Mouse (Mus musculus): ENCODE results near the gene Mybpc3. TPM values are rescaled to one million over a fixed set of nuclear protein-coding genes. Genes with fewer than 3 reads are reported as not detected.

Mybpc3 gene
- total RNA-seq, 4 experiments from 2014 or later: 0.33 to 0.91 (median 0.69) TPM

- no peak for DNase-seq (ENCODE audit: low spot score in 2 of 2)
Measured at GRCm38 (mm10) chr2:91167629-91168028, 49.7 kb downstream of the Mybpc3 start.

- DNase-seq (ENCODE audit: low spot score in 2 of 2): no peak
Measured at GRCm38 (mm10) chr2:91169587-91170322, 51.8 kb downstream of the Mybpc3 start.

- DNase-seq (ENCODE audit: low spot score in 2 of 2): no peak
Measured at GRCm38 (mm10) chr2:91175490-91175889, 57.5 kb downstream of the Mybpc3 start.

- DNase-seq (ENCODE audit: low spot score in 2 of 2): no peak
Measured at GRCm38 (mm10) chr2:91176234-91176633, 58.3 kb downstream of the Mybpc3 start.

- DNase-seq (ENCODE audit: low spot score in 2 of 2): no peak
Measured at GRCm38 (mm10) chr2:91179825-91180224, 61.9 kb downstream of the Mybpc3 start.

- DNase-seq (ENCODE audit: low spot score in 2 of 2): no peak
Measured at GRCm38 (mm10) chr2:91180706-91181105, 62.8 kb downstream of the Mybpc3 start.

GRCm38 (mm10) chr2:91182016-91182404 lies 64.1 kb downstream of the Mybpc3 start:
- peak in 1 of 2 experiments; percentile 46 for DNase-seq (ENCODE audit: low spot score in 2 of 2)

GRCm38 (mm10) chr2:91182405-91183147 lies 64.6 kb downstream of the Mybpc3 start:
- DNase-seq (ENCODE audit: low spot score in 2 of 2): peak; percentile 75 to 88

GRCm38 (mm10) chr2:91183148-91183513 lies 65.2 kb downstream of the Mybpc3 start:
- peak; percentile 87 to 98 for DNase-seq (ENCODE audit: low spot score in 2 of 2)

GRCm38 (mm10) chr2:91183711-91184405 lies 65.9 kb downstream of the Mybpc3 start, which contains the start of gene Madd:
Gene Madd, minus strand, starts transcription at chr2:91183837.
- DNase-seq (ENCODE audit: low spot score in 2 of 2): no peak

Other genes starting within 250 kb of the Mybpc3 start
- gene C1qtnf4, start 232.3 kb upstream of the Mybpc3 start, total RNA-seq (2022): 100 to 1,000 TPM; 243 to 258 (median 253) TPM
- gene Kbtbd4, start 213.4 kb upstream of the Mybpc3 start, total RNA-seq (2022): 10 to 100 TPM; 33.1 to 51.2 (median 40.3) TPM
- 100 to 1,000 TPM; 244 to 284 (median 255) TPM for gene Ndufs3, start 213.3 kb upstream of the Mybpc3 start, total RNA-seq (2022)
- gene Celf1, start 177.8 kb upstream of the Mybpc3 start, total RNA-seq (2022): 100 to 1,000 TPM; 129 to 151 (median 138) TPM
- under 1 TPM; 0.57 to 0.81 (median 0.70) TPM for gene Rapsn, start 82.5 kb upstream of the Mybpc3 start, total RNA-seq (2022)
- gene Psmc3, start 64.1 kb upstream of the Mybpc3 start, total RNA-seq (2022): 100 to 1,000 TPM; 188 to 218 (median 202) TPM
- 10 to 100 TPM; 33.5 to 35.5 (median 34.7) TPM for gene Slc39a13, start 47.7 kb upstream of the Mybpc3 start, total RNA-seq (2022)
- gene Spi1, start 35.8 kb upstream of the Mybpc3 start, total RNA-seq (2022): 1 to 10 TPM; 3.9 to 8.9 (median 6.5) TPM
- gene Madd, start 65.7 kb downstream of the Mybpc3 start, total RNA-seq (2022): 100 to 1,000 TPM; 200 to 219 (median 206) TPM
- 1 to 10 TPM; 3.3 to 4.3 (median 3.4) TPM for gene Nr1h3, start 84.7 kb downstream of the Mybpc3 start, total RNA-seq (2022)
- gene Acp2, start 84.7 kb downstream of the Mybpc3 start, total RNA-seq (2022): 10 to 100 TPM; 47.5 to 53.2 (median 50.1) TPM
- 10 to 100 TPM; 12.7 to 15.5 (median 13.2) TPM for gene Ddb2, start 118.8 kb downstream of the Mybpc3 start, total RNA-seq (2022)
- gene Pacsin3, start 137.8 kb downstream of the Mybpc3 start, total RNA-seq (2022): 10 to 100 TPM; 40.3 to 47.5 (median 45.7) TPM
- 10 to 100 TPM; 74.4 to 80.8 (median 79.3) TPM for gene Arfgap2, start 146.8 kb downstream of the Mybpc3 start, total RNA-seq (2022)

Data from left cerebral cortex, adult 8-10 months (tissue).